Mouse (Mus musculus) adrenal gland (tissue): ENCODE data around the gene Lin37.

Source experiments
- intact Hi-C: fragments of 180-260 bp; cut with DNase I; formaldehyde crosslinking; loops from one replicate; pipeline ENCODE4 v1.15.1; 2025

Lin37 gene

GRCm38 (mm10) chr7:30553810-30554584, 5.6 kb downstream of the Lin37 start:
- intact Hi-C loops: no loop called here

DNA sequence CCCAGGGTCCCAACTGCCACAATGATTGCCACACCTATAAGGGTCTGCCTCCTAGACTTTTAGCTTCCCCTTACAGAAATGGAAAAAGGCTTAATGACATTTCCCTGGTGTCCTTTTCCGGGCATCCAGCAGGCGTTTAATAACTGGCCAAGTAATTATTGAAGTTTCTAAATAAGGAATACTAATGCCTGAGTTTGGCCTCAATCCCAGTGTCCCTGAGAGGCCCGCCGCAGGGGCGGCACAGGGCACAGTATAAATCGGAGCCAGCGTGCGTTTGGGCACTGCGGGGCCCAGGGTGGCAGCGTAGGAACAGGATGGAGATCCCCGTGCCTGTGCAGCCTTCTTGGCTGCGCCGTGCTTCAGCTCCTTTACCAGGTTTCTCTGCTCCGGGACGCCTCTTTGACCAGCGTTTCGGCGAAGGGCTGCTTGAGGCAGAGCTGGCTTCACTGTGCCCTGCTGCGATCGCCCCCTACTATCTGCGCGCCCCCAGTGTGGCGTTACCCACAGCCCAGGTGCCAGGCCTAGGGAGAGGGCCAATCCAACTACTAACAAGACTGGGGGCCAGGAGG, 6.5 kb downstream of the Lin37 start:
- intact Hi-C loops: no loop called here

DNA sequence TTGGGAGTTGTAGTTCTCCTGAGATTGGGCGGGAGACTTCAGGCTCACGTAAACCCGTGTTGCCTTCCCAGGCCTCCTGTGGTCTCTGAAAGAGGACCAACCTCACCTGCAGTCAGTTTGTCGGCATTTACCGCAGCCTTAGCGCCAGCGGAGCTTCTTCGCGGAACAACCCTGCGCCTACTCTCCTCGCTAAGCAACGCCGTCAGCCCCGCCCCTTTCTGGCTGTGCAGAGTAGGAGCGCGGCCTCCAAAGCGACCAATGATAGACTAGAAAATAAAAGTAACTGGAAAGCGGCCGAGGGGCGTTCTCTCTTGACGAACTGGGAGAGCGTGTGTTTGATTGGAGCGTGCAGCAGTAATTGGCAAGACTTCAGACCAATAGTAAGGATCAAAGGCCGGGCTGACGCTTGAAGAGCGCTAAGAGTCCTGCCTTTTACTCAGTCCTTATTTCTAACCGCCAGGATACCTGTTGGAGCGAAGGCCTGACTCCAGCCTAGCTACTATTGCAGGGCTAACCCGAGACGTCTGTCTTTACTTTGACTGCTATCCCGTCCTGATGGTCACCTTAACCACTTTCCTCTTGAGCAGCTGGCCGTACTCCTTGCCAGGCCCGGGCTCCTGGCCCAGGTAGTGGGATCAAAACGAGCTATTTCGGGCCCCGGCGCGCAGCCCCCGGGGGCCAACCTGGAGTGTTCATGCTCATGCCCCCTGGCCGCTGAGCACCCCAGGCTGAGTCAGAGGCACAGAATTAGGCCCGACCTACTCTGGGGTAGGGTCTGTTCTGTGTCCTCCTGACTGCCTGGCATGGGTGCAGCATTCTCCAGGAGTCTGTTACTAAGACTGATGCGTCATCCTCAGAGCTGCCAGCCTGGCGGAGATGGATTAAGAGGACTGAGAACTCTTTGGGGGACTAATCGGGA, 7.3 kb downstream of the Lin37 start, which contains the start of the genes Hspb6 and Proser3:
Gene Hspb6, plus strand, starts transcription at position 77 of the 919 bp plus-strand sequence.
Gene Proser3, minus strand, starts transcription at position 198 of the 919 bp plus-strand sequence.
- intact Hi-C loops: no loop called here

GRCm38 (mm10) chr7:30551445-30552101, 8.1 kb downstream of the Lin37 start:
- intact Hi-C loops: no loop called here

DNA sequence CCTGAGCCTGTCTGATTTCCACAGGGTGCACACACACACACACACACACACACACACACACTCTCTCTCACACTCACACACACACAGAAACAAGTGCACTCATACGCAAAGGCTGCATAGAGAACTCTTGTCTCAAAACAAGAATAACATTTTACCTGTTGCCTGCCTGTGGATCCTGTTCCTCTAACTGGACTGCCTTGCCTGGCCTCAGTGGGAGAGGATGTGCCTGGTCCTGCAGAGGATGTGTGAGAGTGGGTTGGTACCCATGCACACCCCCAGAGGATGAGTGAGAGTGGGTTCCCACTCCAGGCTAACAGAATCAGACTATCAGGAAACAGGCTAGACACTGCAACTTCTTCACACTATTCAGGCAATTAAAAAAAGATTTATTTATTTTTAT, 9.0 kb downstream of the Lin37 start:
- intact Hi-C loops: no loop called here

DNA sequence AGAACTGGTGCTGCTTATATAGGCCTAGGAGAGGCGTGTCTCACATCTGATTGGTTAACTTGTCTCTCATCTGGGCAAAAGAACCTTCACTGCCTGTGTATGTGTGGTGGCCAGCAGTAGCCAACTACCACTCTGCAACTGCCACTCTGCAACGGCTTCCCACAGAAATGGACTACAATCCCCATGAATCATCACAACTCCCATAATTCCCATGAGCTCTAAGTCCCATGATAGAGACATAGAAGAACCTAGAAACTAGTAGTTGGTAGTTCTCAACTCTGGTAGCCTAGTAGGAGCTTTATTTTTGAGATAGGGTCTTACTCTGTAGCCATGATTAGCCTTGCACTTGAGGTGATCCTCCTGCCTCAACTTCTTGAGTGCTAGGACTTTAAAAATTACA, 9.8 kb downstream of the Lin37 start:
- intact Hi-C loops: no loop called here

- intact Hi-C loops: no loop called here
Observed at GRCm38 (mm10) chr7:30544327-30544726, 15.3 kb downstream of the Lin37 start.

DNA sequence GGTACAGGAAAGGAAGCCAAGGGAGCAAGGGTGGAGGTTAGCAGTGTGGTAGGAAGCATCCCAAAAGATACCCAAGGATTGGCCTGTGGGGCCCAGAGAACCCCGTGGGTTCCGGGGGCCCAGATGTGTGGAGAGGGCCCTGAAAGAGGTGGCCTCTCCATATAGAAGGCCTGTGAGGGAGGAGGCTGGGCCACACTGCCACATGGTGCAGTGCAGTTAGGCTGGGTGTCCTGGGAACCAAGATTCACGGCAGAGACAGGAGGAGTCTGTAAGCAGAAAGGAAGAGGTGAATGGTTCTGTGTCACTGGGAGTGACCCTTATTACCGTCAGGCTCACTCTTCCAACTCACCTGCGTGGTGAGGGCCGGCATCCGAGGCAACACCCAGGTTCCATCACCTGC, 19.1 kb downstream of the Lin37 start:
- intact Hi-C loops: no loop called here

GRCm38 (mm10) chr7:30534633-30535577, 24.7 kb downstream of the Lin37 start, which contains the start of gene Arhgap33:
Arhgap33 (minus strand) TSS chr7:30535060.
- intact Hi-C loops: no loop called here

GRCm38 (mm10) chr7:30533941-30534632, 25.6 kb downstream of the Lin37 start:
- intact Hi-C loops: no loop called here

DNA sequence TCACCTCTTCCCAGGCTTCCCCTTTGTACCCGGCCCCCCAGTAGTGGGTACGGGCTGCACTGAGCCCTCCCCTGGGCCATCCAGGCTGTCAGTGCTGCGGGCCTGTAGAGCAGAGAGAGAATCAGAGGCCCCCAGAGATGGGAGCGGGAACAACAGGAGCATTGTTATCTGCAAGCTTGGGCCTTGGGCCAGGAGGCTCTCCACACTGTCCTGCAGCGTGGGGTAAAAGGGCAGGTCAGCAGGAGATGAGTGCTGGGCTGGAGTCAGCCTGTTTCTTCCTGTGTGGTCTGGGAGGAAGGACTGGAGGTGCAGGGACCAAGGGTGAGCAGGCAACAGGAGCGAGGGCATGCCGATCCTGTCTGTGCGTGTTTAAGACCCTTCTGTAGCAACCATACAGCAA, 26.7 kb downstream of the Lin37 start:
- intact Hi-C loops: no loop called here

GRCm38 (mm10) chr7:30531291-30531815, 28.3 kb downstream of the Lin37 start:
- intact Hi-C loops: no loop called here

DNA sequence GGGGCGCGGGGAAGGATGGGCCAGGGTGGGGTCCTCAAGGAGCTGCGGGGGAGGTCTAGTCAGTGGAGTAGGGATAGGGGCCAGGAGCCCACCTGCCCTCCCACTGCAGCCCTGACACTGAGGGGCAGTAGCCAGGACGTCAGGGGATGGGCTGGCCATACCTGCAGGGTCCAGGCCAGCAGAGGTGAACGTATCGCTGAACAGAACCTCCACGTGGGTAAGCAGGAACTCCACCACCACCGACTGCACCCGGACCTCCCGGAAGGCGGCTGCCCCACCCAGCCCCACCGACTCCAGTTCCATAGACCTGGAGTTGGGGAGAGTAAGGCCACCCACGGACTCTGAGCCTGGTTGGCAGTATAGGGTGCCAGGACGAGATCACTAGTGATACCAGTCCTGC, 32.7 kb downstream of the Lin37 start:
- intact Hi-C loops: no loop called here

DNA sequence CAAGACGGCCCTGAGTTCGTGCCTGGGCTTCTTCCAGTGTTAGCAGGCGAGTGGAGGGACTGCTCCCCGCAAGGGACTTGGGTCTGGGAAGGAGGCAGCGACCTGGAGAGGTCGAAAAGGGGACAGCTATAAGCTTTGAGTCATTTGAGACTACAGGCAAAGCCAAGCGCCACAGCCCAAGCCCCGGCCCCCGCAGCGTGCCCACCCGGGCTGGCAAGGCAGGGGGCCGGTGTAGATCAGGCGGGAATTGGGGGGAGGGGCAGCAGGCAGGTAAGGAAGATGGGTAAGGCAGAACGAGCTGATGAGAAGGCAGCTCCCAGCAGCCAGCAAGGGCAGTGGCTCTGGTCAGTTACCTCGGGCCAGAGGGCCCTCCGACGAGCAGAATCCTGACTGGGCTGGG, 33.2 kb downstream of the Lin37 start:
- intact Hi-C loops: no loop called here

DNA sequence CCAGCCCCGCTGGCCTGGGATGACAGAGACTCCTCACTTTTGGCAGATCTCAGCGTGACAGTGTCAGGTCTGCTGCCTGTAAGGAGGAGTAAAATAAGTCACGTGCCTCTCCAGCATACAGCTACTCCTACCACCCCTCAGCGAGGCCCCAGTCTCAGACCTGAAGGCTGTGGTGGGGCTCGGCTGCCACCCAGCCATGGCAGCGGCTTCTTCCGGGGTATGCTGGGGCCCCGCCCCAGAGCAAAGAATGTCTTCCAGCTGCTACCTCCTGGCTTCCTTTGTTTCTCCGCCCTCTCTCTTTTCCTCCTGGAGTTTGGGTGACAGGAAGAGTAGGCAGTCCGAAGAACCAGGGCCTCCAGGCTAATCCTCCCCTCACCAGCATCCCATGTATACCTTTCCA, 33.7 kb downstream of the Lin37 start:
- intact Hi-C loops: no loop called here

DNA sequence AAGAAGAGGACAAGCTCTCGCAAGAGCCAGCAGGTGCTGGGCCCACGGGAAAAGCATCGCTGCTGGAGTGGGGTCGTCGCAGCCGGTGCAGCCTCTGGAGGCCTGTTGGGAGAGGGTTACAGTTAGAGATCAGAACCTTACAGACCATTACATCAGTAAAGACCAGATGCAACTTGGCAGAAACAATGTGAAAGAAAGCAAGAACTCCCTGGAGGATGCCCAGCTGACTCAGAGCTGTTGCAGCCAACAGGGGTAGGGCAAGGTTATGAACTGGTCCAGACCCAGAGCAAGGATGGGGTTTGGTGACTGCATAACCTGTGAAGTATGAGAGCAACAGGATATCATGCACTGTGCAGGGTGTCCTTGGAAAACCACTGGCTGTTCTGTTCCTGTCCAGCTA, 35.2 kb downstream of the Lin37 start:
- intact Hi-C loops: no loop called here

GRCm38 (mm10) chr7:30522871-30523270, 36.8 kb downstream of the Lin37 start:
- intact Hi-C loops: no loop called here

GRCm38 (mm10) chr7:30520856-30521255, 38.8 kb downstream of the Lin37 start:
- intact Hi-C loops: no loop called here

GRCm38 (mm10) chr7:30520396-30520795, 39.2 kb downstream of the Lin37 start:
- intact Hi-C loops: no loop called here
